Mouse (Mus musculus) spleen, postnatal 4 days (tissue): ENCODE results near the gene Reg4.

Experiments
- DNase-seq, 2 experiments: peaks; one replicate each; pipeline ENCODE4 v3.0.0; 2022; ENCODE audit warnings: low spot score in 2 of 2

Gene Reg4

DNA sequence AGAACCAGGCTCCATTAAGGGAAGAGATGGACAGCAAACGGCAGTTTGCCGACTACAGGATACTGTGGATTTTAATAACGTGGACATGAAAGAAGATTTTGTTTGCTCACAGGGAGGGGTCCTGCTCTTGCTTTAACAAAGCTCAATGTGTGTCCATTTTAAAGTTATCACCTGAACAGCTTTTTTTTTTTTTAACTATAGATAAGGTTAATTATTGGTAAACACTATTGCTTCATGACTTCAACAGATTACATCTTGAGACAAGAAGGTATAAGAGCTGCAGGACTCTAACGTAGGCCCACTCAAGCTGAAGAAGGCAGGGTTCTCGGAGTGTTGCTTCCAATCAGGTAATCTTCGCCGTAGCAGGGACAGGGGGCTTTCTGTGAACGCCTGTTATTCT is at the start of gene Reg4:
Gene Reg4, plus strand, starts transcription at position 301 of the 400 bp plus-strand sequence.
- DNase-seq: no peak

DNA sequence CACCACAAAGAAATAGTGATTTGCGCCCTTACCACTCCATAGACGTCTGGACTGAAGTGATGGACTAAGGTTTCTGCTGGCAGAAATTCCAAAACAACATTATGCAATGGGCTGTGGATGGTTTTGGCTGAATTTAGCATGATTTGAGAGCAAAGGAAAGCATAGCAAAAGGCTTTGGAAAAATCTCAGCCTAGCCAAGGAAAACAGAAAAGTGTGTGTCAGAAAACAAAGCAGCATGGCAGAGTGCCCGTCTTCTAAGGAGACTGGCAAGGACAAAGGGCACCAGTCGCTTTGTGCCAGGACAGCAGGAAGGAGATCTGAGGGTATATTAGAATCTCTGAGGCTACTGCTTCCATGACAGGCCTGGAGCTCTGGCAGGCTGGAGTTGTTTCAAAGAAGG is 43.6 kb upstream of the Reg4 start:
- DNase-seq: no peak

DNA sequence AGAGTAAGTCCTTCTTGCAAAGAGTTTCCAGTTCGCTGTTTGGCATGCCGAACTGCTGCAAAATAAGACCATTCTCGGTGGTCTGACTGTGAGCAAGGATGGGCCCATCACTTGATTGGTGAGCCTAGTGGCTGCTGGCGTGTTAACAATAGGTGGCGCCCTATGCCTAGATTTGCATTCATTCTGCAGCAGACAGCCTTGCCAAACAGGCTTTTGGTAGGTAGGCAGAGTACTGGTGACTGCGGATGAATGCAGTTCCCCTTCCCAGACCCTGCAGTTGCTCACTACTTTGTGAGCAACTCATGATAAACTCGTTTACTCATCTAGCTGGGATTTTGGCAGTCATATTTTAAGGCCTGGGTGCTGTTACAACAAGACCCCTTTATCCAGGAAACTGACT is 41.2 kb upstream of the Reg4 start:
- no peak for DNase-seq

DNA sequence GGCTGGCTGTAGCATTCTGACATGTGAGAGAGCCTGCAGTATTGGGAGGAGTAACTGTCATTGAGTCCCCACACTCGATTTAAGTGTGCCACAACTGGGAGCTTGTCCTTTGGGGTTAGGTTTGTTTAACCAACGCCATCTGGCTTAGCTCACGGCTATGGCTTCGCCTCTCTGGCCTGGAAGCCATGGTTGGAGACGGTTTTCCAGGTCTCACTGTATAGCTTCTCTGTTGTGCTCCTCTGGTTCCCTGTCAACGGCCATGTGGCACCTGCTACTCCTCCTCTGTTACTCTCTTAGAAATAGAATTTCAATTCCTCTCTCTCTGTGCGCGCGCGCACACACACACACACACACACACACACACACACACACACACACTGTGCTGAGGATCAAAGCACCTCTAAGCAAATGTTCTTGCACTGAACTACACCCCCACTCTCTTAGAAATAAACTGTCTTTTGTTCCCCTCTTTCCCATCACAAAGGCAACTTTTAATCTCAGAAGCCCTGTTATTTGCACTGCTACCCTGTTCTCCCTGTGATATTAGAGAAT is 36.7 kb upstream of the Reg4 start:
- DNase-seq: no peak

DNA sequence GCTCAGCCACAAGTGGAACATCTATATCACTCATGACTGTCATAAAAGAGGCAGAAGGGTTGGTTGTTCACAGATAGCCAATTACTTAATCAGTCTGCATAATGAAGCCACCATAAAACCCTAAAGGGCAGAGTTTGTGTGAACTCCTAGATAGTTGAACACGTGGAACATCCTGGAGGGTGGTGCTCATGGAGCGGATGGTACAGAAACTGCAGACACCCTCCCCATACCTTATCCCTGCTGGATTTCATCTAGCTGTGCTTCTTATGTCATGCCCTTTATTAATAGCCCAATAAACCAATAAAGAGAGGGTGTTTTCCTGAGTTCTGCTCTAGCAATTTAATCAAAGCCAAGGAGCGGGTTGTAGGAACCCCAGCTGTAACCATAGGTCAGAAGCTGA is 34.2 kb upstream of the Reg4 start:
- DNase-seq: no peak

DNA sequence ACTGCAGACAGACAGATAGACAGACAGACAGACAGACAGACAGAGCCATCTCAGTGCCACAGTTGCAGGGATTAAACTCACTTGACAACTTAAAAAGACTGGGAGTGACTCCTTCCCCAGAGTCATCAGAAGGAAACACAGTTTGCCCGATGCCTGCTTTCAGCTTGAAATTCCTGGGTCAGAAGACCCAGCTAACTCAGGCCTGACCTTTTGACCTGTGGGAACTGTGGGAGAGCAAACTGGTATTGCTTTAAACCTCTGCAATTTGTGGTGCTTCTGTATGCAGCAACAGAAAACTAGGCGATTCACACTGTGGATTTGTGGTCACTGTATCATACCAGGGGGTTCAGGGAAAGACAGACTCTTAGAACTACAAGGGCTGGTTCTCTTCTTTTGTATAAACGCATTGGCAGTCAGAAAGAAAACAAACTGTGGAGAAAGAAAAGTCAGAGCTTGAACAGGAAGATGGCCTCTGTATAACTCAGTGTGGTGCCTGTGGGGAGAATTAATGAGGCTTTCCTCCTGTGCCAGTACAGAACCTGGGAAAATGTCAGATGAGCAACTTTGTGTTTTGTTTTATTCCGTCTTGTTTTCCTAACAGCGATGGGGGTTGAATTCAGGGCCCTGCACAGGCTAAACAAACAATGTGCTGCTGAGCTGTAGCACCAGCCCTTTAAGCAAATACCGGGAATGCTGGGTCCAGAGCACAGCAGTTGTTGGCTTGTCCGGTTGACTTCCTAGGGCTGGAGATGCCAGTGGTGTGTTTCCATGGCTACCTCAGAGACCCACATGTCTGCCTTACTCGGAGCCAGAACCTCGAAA is 24.0 kb upstream of the Reg4 start:
- no peak for DNase-seq

DNA sequence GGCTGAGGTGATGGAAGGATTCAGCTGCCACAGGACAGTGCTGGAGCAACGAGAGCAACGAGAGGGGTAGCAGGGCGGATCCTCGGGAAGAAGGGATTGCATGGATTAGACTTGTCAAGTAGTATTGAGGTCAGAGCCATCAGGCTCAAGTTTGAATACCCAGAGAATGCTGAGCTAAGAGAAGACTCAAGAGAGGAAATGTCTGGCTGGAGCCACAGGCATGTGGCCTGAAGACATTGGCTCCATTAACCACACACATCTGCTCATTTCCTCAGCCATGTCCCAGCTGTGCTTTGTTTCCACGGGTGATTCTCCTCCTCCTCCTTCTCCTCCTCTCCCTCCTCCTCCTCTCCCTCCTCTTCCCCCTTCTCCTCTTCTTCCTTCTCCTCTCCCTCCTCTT is 22.2 kb upstream of the Reg4 start:
- no peak for DNase-seq

DNA sequence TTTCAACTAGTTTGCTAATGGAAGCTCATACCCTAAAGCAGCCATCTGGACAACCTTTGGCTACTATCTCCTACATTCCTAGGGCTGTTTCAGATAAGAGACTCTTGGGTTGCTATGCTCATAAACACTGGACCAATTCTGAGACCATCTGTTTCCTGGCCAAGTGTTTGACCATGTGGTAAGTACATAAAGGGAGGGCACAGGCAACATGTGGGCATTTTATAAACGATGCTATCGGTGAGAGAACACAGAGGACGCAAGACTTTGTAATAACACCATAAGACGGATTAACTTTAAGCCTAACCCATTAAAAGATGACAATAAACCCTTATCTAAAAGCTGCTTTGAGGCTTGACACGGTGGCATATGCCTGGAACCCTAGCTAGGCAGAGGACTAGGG is 18.7 kb upstream of the Reg4 start:
- DNase-seq: no peak

DNA sequence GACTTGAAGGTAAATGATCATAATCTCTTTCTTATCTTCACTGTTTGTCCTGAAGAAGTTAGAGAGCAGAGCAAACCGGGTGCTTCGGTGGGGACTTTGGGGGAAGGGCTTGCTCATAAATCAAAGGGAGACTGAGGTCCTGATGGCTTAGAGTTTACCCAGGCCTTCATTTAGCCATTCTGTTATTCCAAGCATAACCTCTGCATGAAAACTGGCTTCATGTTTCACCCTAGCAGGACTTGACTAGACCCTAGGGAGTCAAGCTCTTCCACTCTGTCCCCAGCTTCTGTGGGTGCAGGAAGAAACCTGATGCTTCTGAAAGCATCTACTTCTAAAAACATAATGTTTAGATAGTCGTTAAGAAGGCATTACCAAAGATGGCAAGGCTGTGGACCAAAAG is 15.0 kb upstream of the Reg4 start:
- DNase-seq: no peak

DNA sequence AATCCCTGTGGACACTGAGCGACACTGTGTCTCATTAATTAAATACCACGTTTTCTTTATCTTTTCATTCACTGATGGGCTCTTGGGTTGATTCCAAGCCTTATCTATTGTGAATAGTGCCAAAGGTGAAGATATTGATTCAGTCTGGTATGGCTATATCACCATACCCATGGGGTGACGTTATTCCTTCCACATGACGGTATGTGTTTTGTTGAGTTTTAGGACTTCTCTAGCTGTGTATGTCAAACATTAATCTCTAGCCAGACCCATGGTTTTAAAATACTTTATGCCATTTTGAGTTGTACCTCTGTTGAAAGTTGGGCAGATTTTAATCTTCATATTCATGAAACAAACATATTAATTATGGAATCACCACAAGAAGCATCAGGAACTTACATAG is 12.8 kb upstream of the Reg4 start:
- DNase-seq: no peak

DNA sequence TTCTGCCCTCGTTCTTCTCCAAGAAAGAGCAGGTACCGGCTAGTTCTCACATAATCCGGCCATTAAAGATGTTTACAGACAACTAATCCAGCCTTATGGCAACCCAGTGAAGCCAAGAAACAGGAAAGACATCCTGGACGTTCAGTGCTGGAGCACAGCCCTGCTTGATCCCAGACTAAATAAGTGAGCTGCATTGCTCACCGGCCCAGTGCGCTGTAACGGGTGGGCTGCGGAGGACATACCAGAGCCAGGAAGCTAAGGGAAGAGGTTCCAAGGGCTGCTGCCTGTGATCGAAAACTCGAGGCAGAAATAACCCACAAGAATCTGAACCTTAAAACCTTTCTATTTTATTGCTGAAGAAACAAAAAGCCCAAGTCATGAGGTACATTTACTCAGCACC is 11.1 kb upstream of the Reg4 start:
- DNase-seq: no peak

DNA sequence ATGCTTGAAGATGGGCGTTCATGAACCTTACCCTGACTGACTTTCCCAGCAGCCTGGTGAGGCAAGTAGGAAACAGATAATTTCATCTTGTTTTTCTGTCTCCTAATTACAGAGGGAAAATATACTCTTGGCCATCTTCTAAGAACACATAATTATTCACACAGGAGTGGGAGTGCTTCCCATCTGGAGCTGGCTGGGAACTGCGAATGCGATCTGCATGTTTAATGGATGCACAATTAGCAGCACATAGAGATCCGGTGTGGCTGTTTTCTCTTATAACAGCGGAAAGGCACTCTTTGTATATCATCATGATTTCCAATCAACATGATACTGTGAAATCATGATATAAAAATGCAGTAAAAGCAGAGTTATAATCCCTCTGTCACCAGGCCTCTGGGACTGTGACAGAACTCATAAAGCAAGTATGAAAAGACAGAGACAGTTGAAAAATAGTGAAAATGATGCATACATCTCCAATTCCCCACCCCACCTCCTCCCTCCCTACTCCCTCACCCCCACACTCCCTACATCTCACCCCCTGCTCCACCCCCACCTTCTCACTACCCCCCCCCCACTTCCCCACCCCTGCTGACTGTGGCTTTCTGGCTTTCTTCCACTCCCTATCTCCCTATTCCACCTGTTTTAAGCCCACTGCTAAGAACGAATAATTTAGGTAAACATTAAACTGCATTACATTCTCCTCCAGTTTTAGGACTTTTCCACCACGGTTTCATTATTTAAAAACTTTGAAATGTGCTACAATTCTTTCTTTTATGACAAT is 10.5 kb upstream of the Reg4 start:
- no peak for DNase-seq

DNA sequence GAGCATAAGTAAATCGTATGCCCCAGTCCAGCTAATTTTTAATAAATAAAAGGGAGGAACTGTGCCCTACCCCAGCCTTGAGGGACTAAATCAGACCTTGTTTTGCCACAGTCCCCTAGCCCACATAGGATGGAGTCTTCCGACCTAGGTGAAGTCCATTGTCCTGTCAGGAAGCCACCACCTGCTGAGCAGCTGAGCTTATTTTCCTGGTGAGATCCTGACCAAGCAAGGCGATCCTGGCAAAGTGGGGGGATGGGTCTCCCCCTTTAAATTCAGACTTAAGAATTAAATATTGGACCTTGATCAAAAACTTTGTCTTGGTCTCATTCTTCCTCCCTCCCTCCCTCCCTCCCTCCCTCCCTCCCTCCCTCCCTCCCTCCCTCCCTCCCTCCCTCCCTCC is 5.7 kb upstream of the Reg4 start:
- no peak for DNase-seq

DNA sequence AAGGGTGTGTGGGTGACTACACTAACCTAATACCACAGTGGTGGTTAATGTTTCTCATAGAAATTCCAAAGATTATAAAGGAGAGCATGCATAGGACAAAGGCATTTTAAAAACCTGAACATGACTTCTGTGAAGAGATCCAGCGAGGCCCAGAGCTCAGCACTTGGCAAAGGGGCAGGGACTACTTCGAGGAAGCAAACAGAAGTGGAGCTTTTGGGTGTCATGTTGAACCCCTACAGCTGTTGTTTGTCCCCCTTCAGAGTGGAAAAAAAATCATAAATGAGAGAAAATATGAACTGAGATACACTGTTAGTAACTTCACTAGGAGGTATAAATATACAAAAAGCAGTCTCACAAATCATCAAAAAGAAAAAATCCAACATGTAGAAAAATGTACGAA is 1.3 kb downstream of the Reg4 start:
- no peak for DNase-seq

DNA sequence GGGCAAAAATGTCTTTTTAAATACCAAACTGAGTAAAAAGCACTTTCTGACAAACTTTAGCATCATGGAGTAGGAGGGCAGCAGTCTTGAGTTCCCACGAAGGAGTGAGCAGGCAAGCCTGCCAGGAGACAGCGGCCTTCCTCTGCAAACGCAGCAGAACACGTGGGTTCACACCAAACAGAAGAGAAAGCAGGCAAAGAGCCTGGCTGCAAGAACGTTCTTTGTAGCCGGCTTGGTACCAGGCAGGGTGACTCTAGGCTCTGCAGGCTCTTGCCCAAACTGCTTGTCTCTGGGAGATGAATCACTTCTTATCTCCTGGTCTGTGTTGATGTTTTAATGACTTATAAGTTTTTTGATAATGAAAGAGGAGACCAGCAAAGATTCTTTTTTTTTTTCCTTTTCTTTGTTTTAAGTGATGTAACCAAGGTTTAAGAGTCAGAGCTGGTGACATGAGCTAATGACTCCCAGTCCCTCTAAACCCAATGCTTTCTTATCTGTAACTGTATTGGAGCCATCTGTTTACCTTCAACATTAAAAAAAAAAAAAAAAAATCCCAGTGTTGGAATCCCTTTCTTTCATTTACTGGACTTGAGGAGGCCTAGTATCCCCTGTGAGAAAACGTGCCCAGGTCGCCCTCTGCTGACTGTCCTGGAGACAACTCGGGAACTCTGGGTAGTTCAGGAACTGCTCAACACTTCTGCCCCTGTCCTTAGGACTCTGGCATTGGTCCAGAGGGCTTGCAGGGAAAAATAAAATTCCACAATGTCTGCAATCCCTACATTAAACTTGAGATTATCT is 2.0 kb downstream of the Reg4 start:
- no peak for DNase-seq

DNA sequence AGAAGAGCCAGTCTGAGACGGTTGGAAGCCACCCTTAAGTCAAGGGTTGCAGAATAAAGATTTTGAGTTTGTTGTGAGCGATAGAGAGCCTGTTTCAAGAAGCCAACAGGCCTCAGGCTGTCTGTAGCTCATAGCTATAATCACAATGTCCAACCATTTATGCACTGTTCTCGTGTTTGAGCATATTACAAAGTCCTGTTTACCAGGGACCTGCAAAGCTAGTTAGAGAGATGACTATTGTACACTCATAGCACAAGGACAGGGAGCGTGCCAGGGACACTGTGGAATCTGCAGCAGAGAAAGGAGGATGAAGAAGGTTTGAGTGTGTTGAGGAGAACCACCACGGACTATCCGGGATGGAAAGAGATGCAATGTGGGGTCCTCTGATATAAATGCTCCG is 3.0 kb downstream of the Reg4 start:
- no peak for DNase-seq

DNA sequence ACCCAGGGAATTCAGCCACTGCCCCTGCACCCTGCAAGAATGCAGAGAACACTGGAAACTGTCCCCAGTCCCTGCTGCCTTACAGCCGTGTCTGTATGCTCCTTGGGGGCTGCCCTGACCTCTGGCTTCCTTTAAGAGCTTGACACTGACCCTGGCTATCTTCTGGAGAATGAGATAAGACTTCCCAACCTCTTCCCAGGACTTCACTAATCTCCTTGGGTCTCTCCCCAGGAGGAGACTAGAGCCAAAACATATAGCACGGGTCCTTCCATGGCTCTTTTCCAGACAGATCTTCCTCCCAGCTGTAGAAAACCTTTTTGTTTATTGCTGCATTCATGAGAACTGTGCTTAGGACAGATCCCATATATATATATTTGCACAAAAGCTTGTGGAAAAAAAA is 3.8 kb downstream of the Reg4 start:
- DNase-seq: no peak

DNA sequence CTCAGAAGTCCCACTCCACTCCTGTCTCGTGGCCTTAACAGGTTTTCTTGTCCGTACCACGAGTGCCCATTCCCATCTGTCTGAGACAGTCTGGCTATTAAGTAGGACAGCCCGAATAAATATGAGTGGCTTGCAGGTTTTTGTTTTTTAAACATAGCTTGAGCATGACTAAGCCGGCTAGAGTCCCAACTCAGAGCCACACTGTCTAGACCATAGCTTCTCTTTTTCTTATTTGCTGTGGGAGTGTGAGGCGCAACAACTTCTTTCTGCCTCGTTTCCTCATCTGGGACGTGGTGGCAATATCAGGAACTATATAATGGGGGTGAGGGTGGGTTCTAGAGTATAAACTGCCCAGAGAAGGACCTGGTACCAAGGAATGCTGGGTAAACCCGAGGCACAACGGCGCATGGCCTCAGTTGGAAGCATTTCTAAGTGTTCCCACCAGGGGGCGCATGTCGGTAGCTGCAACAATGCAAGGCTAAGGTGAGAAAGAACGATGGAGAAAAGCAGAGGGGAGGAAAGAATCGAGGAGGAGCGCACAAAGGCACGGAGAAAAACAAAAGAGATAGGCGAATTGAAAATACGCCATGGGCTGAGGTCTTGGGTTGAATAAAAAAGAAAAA is 5.1 kb downstream of the Reg4 start:
- peak; percentile 71 to 88 for DNase-seq

DNA sequence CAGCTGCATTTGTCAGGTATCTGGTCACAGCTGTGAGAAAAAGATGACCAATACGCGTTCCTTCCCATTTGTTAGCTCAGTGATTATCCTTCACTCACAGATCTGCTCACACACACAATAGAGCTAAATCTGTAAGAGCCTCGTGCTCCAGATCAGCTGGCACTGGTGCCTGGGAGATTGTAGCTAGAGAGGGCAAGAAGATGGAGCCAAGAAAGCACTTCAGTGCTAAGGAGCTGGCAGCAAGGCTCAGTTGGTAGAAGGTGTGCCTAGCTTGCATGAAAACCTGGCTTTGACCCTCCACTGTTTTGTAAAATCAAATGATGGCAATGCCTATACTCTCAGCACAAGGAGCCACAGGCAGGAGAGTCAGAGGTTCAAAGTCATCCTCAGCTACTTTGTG is 5.8 kb downstream of the Reg4 start:
- no peak for DNase-seq

DNA sequence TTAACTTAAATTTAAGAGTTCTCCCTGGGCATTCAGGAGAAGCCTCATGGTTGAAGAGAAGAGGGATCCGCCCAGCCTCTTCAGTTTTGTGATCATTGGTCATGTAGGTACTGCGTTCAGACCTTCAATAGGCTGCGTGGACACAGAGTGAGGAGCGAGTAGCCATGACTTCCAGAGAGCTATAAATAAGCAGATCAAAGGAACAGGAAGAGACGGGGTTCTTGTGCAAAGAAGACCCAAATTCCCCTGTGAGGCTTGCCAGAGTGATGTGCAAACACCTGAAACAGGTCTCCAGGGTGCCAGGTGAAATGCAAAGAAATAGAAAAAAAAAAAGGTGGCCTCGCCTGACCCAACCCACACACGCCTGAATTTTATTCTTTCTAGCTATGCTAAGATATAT is 8.0 kb downstream of the Reg4 start:
- no peak for DNase-seq

DNA sequence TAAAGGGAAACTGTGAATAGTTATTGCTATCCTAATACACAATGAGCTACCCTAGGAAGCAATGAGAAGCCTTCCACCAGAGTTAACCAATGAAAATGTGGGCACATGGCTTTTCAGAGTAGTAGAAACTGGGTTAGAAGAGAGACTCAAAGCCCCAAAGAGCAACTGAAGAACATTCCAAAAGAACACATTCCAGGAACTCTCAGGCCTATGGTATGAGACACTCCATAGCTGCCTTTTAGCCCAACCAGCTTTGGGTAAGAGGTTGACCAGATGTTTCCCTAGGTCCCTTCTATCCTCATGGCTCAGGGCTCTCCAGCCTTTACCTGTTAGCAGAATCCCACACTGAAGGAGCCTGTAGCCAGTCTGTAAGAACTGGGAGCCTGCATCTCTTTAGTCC is 11.5 kb downstream of the Reg4 start:
- DNase-seq: no peak

DNA sequence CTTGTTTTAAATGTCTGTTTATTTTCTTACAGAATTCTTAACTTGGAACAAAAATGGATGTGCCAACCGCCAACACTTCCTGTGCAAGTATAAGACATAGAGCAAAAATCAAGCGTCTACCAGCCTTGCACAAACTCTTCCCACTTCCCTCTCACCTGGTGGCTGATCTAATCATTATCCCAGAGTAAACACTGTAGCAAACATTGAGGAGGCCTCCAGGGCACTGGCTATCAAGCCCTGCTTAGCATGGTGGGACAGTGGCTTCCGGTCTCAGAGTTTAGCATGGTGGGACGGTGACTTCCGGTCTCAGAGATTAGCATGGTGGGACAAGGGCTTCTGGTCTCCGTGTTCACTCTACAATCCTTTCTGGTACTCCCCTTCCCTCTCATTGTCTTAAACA is 14.3 kb downstream of the Reg4 start:
- no peak for DNase-seq
